Mouse (Mus musculus) monocyte, adult 2 months (primary cell): ENCODE results near the gene Skap1.

Source experiments
- DNase-seq, 2 experiments: peaks; one replicate each; pipeline ENCODE4 v3.0.0; 2022; ENCODE audit warnings: low spot score in 2 of 2, low read depth in 1 of 2

The Skap1 gene

GRCm38 (mm10) chr11:96553091-96553490, 88.7 kb downstream of the Skap1 start:
- no peak for DNase-seq

- DNase-seq: no peak
Observed at GRCm38 (mm10) chr11:96560229-96560628, 95.8 kb downstream of the Skap1 start.

- DNase-seq: no peak
Observed at GRCm38 (mm10) chr11:96564088-96564487, 99.7 kb downstream of the Skap1 start.

GRCm38 (mm10) chr11:96572515-96572914, 108.1 kb downstream of the Skap1 start:
- DNase-seq: no peak

- no peak for DNase-seq
Observed at GRCm38 (mm10) chr11:96576491-96577427, 112.4 kb downstream of the Skap1 start.

- no peak for DNase-seq
Observed at GRCm38 (mm10) chr11:96578551-96579283, 114.3 kb downstream of the Skap1 start.

- DNase-seq: no peak
Observed at GRCm38 (mm10) chr11:96581604-96582384, 117.4 kb downstream of the Skap1 start.

GRCm38 (mm10) chr11:96582595-96582994, 118.2 kb downstream of the Skap1 start:
- DNase-seq: no peak

GRCm38 (mm10) chr11:96589828-96590227, 125.4 kb downstream of the Skap1 start:
- DNase-seq: no peak

GRCm38 (mm10) chr11:96595890-96596289, 131.5 kb downstream of the Skap1 start:
- DNase-seq: no peak

- DNase-seq: no peak
Observed at GRCm38 (mm10) chr11:96596301-96596700, 131.9 kb downstream of the Skap1 start.

- DNase-seq: no peak
Observed at GRCm38 (mm10) chr11:96602806-96603205, 138.4 kb downstream of the Skap1 start.

GRCm38 (mm10) chr11:96604306-96604705, 139.9 kb downstream of the Skap1 start:
- no peak for DNase-seq

- DNase-seq: no peak
Observed at GRCm38 (mm10) chr11:96604751-96605450, 140.5 kb downstream of the Skap1 start.

- no peak for DNase-seq
Observed at GRCm38 (mm10) chr11:96605516-96605915, 141.1 kb downstream of the Skap1 start.

GRCm38 (mm10) chr11:96612596-96612995, 148.2 kb downstream of the Skap1 start:
- DNase-seq: no peak

GRCm38 (mm10) chr11:96616792-96617191, 152.4 kb downstream of the Skap1 start:
- no peak for DNase-seq

GRCm38 (mm10) chr11:96618789-96619445, 154.5 kb downstream of the Skap1 start:
- no peak for DNase-seq

GRCm38 (mm10) chr11:96619576-96619975, 155.2 kb downstream of the Skap1 start:
- DNase-seq: no peak

GRCm38 (mm10) chr11:96620006-96620405, 155.6 kb downstream of the Skap1 start:
- no peak for DNase-seq
